ENCODE assay signal across 8 mouse cellular contexts in the genomic region with DNA sequence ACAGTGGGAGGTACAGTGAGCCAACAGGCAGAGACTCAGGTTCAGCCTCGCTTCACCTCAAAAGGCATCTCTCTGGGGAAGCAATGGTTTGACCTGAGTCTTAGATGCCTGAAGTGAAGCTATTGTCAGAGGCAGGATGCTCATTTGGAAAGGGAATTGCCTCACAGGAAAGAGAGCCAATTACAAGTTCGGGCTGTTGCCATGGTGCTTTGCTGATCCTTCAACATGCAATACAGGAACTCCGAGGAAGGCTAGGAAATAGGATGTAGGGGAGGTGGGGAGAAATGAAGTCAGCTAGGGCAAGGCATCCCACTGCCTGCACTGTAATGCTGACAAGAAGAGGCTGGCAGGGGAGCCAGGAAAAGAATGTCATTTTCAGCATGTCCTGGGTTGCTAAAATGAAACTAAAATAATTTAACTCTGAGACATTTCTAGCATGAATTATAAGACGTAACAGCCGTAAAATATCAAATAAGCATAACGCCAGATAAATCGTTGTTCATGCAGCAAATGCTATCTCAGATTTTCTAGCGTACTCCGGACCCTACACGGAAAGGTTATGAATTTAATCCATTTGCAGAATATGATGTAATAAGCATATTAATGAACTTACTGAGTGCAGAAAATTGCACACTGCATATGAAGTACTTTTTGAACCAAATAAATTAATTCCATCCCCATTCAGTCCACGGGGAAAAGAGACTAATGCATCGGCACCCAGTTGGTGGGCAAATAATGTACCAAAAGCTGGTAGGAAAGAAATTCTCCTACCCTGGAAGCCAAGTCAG.
A peak's percentile ranks its signal among the peaks of the same experiment; 100 is the strongest.
DNase-seq lines count a peak whose midpoint lies in the region; ATAC-seq and TF ChIP-seq lines count a peak whose summit lies in the region.
"Had no signal": no experiment of that assay in that cellular context is flagged by ENCODE, and none has a peak within 500 bp of the region (broad histone marks: within the 10 kb centered on the region; RNA-seq: fewer than 3 reads in every experiment).

No protein-coding gene starts in this region.

- no peaks in the 10 kb centered on the region for H3K9me3 ChIP-seq in embryonic facial prominence, embryonic 12.5 days
- no peaks in the 10 kb centered on the region for H3K9me3 ChIP-seq in heart, embryonic 14.5 days (ENCODE audit: control insufficient read depth, low read length)
- H3K9me3 ChIP-seq in kidney, embryonic 14.5 days (ENCODE audit: control insufficient read depth, low read length), result no peaks in the 10 kb centered on the region
- no peaks in the 10 kb centered on the region for H3K9me3 ChIP-seq in limb, embryonic 15.5 days
- no peaks in the 10 kb centered on the region for H3K9me3 ChIP-seq in midbrain, postnatal 0 days (ENCODE audit: low read length)

- no peak for TF ChIP-seq CTCF in brain, embryonic 14.5 days (IDR thresholded peaks at IDR 0.05; ENCODE audit: borderline replicate concordance, extremely low read depth, insufficient read depth, insufficient read length)
- no peak for TF ChIP-seq CTCF in midbrain, postnatal 0 days (IDR thresholded peaks at IDR 0.05)

- ATAC-seq in embryonic facial prominence, embryonic 12.5 days (ENCODE audit: insufficient number of reproducible peaks, insufficient read depth, low FRiP score, low TSS enrichment), result no peak
- no peak for ATAC-seq in heart, embryonic 14.5 days (ENCODE audit: insufficient number of reproducible peaks, insufficient read depth, low FRiP score, low read depth)
- 0 out of 2 replicates have a peak, but pooled peaks have one; percentile 47 for ATAC-seq in kidney, embryonic 14.5 days (ENCODE audit: low FRiP score, low TSS enrichment)
- no peak for ATAC-seq in limb, embryonic 15.5 days (ENCODE audit: insufficient number of reproducible peaks, low FRiP score, low TSS enrichment, low read depth)
- peak; percentile 76 for ATAC-seq in midbrain, postnatal 0 days (ENCODE audit: low FRiP score)

- peak overlapping the region; percentile 53 for H3K4me2 ChIP-seq in embryonic facial prominence, embryonic 12.5 days (replicated peaks)
- peak overlapping the region; percentile 60 for H3K4me2 ChIP-seq in heart, embryonic 14.5 days (ENCODE audit: low read length)
- peak overlapping the region; percentile 41 for H3K4me2 ChIP-seq in kidney, embryonic 14.5 days (replicated peaks; ENCODE audit: low read depth, low read length)
- peak overlapping the region; percentile 35 for H3K4me2 ChIP-seq in limb, embryonic 15.5 days
- peak overlapping the region; percentile 57 for H3K4me2 ChIP-seq in midbrain, postnatal 0 days (ENCODE audit: low read depth, low read length, poor library complexity, severe bottlenecking)

- peak; percentile 92 for DNase-seq in brain, embryonic 14.5 days (ENCODE audit: low read depth)
- peak; percentile 81 for DNase-seq in midbrain, postnatal 0 days (ENCODE audit: low spot score)
- DNase-seq in spleen, adult 18-20 months, result no peak

- H3K27me3 ChIP-seq in embryonic facial prominence, embryonic 12.5 days, result no peaks in the 10 kb centered on the region
- no peaks in the 10 kb centered on the region for H3K27me3 ChIP-seq in heart, embryonic 14.5 days (ENCODE audit: control insufficient read depth, insufficient read depth, low read length)
- no peaks in the 10 kb centered on the region for H3K27me3 ChIP-seq in kidney, embryonic 14.5 days (ENCODE audit: control insufficient read depth, insufficient read depth, low read length)
- H3K27me3 ChIP-seq in limb, embryonic 15.5 days, result no peaks in the 10 kb centered on the region
- no peaks in the 10 kb centered on the region for H3K27me3 ChIP-seq in midbrain, postnatal 0 days (ENCODE audit: insufficient read depth, low read length)

- no peak overlapping the region for H3K9ac ChIP-seq in embryonic facial prominence, embryonic 12.5 days
- H3K9ac ChIP-seq in heart, embryonic 14.5 days (ENCODE audit: low read length), result peak overlapping the region; percentile 56
- no peak overlapping the region for H3K9ac ChIP-seq in kidney, embryonic 14.5 days (ENCODE audit: low read depth, low read length)
- no peak overlapping the region for H3K9ac ChIP-seq in limb, embryonic 15.5 days
- H3K9ac ChIP-seq in midbrain, postnatal 0 days (replicated peaks; ENCODE audit: low read length, poor library complexity, severe bottlenecking), result peak overlapping the region; percentile 66

- 24% methylated on average over 12 of the region's 12 CpGs for WGBS in embryonic facial prominence, embryonic 12.5 days
- WGBS in heart, embryonic 14.5 days, result 50% methylated on average over 12 of the region's 12 CpGs
- WGBS in kidney, embryonic 14.5 days, result 41% methylated on average over 12 of the region's 12 CpGs
- WGBS in limb, embryonic 15.5 days, result 38% methylated on average over 12 of the region's 12 CpGs
- WGBS in midbrain, postnatal 0 days, result 7% methylated on average over 12 of the region's 12 CpGs

- H3K36me3 ChIP-seq in embryonic facial prominence, embryonic 12.5 days, result no peaks in the 10 kb centered on the region
- H3K36me3 ChIP-seq in heart, embryonic 14.5 days (ENCODE audit: control insufficient read depth, insufficient read depth, low read length), result peaks cover 10% of the 10 kb centered on the region
- no peaks in the 10 kb centered on the region for H3K36me3 ChIP-seq in kidney, embryonic 14.5 days (ENCODE audit: control insufficient read depth, insufficient read depth, low read length)
- H3K36me3 ChIP-seq in limb, embryonic 15.5 days, result 0 out of 2 replicates have a peak, but pooled peaks cover 4% of the 10 kb centered on the region
- H3K36me3 ChIP-seq in midbrain, postnatal 0 days (ENCODE audit: insufficient read depth, low read length), result no peaks in the 10 kb centered on the region

- H3K4me3 ChIP-seq in embryonic facial prominence, embryonic 12.5 days, result peak overlapping the region; percentile 19; the same call in 1 of the 2 replicates
- H3K4me3 ChIP-seq in heart, embryonic 14.5 days (ENCODE audit: control insufficient read depth in 1 of 2, insufficient read depth in 1 of 2, low read depth in 1 of 2, low read length in 2 of 2), result peak overlapping the region in 1 of 2 experiments; percentile 20; a peak in 1 of 4 replicates
- H3K4me3 ChIP-seq in kidney, embryonic 14.5 days (ENCODE audit: low read length), result peak overlapping the region; percentile 27; the same call in 1 of the 2 replicates
- peak overlapping the region; percentile 25 for H3K4me3 ChIP-seq in limb, embryonic 15.5 days
- peak overlapping the region; percentile 45 for H3K4me3 ChIP-seq in midbrain, postnatal 0 days (ENCODE audit: low read depth, low read length)
- H3K4me3 ChIP-seq: myocyte had no signal

- peaks cover 20% of the 10 kb centered on the region; the same call in 1 of the 2 replicates for H3K4me1 ChIP-seq in embryonic facial prominence, embryonic 12.5 days
- H3K4me1 ChIP-seq in heart, embryonic 14.5 days (ENCODE audit: control insufficient read depth in 2 of 2, insufficient read depth in 2 of 2, low read length in 2 of 2), result peaks cover 9 to 26% of the 10 kb centered on the region in 2 experiments
- peaks cover 7% of the 10 kb centered on the region; the same call in 1 of the 2 replicates for H3K4me1 ChIP-seq in kidney, embryonic 14.5 days (ENCODE audit: control insufficient read depth, insufficient read depth, low read length)
- peaks cover 26% of the 10 kb centered on the region for H3K4me1 ChIP-seq in limb, embryonic 15.5 days
- peaks cover 9% of the 10 kb centered on the region; the same call in 1 of the 2 replicates for H3K4me1 ChIP-seq in midbrain, postnatal 0 days (ENCODE audit: insufficient read depth, low read length)

- no peak for TF ChIP-seq POLR2A in brain, embryonic 14.5 days (IDR thresholded peaks at IDR 0.05; ENCODE audit: borderline replicate concordance, extremely low read depth, insufficient read depth, insufficient read length, poor library complexity, severe bottlenecking)

- no peak overlapping the region for H3K27ac ChIP-seq in embryonic facial prominence, embryonic 12.5 days
- peak overlapping the region in 1 of 2 experiments; percentile 64; a peak in 1 of 4 replicates for H3K27ac ChIP-seq in heart, embryonic 14.5 days (replicated peaks in 1 of 2; ENCODE audit: control insufficient read depth in 1 of 2, insufficient read depth in 1 of 2, low read depth in 2 of 2, low read length in 2 of 2)
- no peak overlapping the region for H3K27ac ChIP-seq in kidney, embryonic 14.5 days (ENCODE audit: low read depth, low read length)
- H3K27ac ChIP-seq in limb, embryonic 15.5 days, result peak overlapping the region; percentile 23; the same call in 1 of the 2 replicates
- H3K27ac ChIP-seq in midbrain, postnatal 0 days (ENCODE audit: low read depth, low read length), result peak overlapping the region; percentile 82

Comparison
In these comparisons a context has a peak if more than half of its experiments do, and no peak if none do; other contexts are left out.
1. DNase-seq: peak in brain, embryonic 14.5 days (single experiment) and midbrain, postnatal 0 days (single experiment); none in spleen, adult 18-20 months (0 of 2).
2. ATAC-seq: peak in kidney, embryonic 14.5 days (single experiment) and midbrain, postnatal 0 days (single experiment); none in embryonic facial prominence, embryonic 12.5 days (single experiment), heart, embryonic 14.5 days (single experiment) and limb, embryonic 15.5 days (single experiment).
3. H3K27ac ChIP-seq: peak in limb, embryonic 15.5 days (single experiment) and midbrain, postnatal 0 days (single experiment); none in embryonic facial prominence, embryonic 12.5 days (single experiment) and kidney, embryonic 14.5 days (single experiment).
4. H3K9ac ChIP-seq: peak in heart, embryonic 14.5 days (single experiment) and midbrain, postnatal 0 days (single experiment); none in embryonic facial prominence, embryonic 12.5 days (single experiment), kidney, embryonic 14.5 days (single experiment) and limb, embryonic 15.5 days (single experiment).
5. Peak in every context shown above with its lines, with median percentiles within 50 percentile points of each other: H3K4me2 ChIP-seq.